Mouse (Mus musculus) gastrocnemius, postnatal 36 days (tissue): ENCODE results near the gene Rap1gap2. TPM values are rescaled to one million over a fixed set of nuclear protein-coding genes. Genes with fewer than 3 reads are reported as not detected.
A peak's percentile ranks its signal among the peaks of the same experiment; 100 is the strongest.
"Not testable (repeated sequence)": the region's sequence is repeated elsewhere in the genome, so short reads cannot be mapped to it uniquely, and the experiment has no call there.

Source experiments
- DNase-seq, 2 experiments: peaks; one replicate each; pipeline ENCODE4 v3.0.0; 2022
- intact Hi-C: fragments of 180-260 bp; cut with DNase I; formaldehyde crosslinking; loops from one replicate; pipeline ENCODE4 v1.15.1; 2025
- total RNA-seq, 2 experiments: library from RNA; stranded (reverse); gene quantifications; 2 replicates each; pipeline ENCODE4 v1.2.3; 2021

Gene Rap1gap2
- total RNA-seq, 2 experiments from 2014 or later = 9.7 to 12.4 TPM

GRCm38 (mm10) chr11:74582464-74582863 is 28.3 kb downstream of the Rap1gap2 start:
- DNase-seq = no peak
- intact Hi-C loops = no loop called here

GRCm38 (mm10) chr11:74581333-74581732 is 29.4 kb downstream of the Rap1gap2 start:
- DNase-seq, intact Hi-C loops: not testable (repeated sequence)

- no peak for DNase-seq
- intact Hi-C loops = no loop called here
Observed at GRCm38 (mm10) chr11:74577068-74577467, 33.6 kb downstream of the Rap1gap2 start.

GRCm38 (mm10) chr11:74575940-74576339 is 34.8 kb downstream of the Rap1gap2 start:
- DNase-seq = no peak
- intact Hi-C loops = no loop called here

- intact Hi-C loops = no loop called here
- DNase-seq = no peak
Observed at GRCm38 (mm10) chr11:74574768-74575434, 35.8 kb downstream of the Rap1gap2 start.

- DNase-seq = peak in 1 of 2 experiments; percentile 17
Observed at GRCm38 (mm10) chr11:74572459-74573061, 38.2 kb downstream of the Rap1gap2 start.

GRCm38 (mm10) chr11:74569735-74570134 is 41.0 kb downstream of the Rap1gap2 start:
- intact Hi-C loops = no loop called here
- DNase-seq = no peak

More at GRCm38 (mm10) chr11:74572459-74573061, 38.2 kb downstream of the Rap1gap2 start:
- intact Hi-C loops = no loop called here

- intact Hi-C loops = no loop called here
- DNase-seq = no peak
Observed at GRCm38 (mm10) chr11:74568463-74568862, 42.3 kb downstream of the Rap1gap2 start.

- intact Hi-C loops = no loop called here
Observed at GRCm38 (mm10) chr11:74568004-74568403, 42.7 kb downstream of the Rap1gap2 start.

GRCm38 (mm10) chr11:74566326-74566874 is 44.3 kb downstream of the Rap1gap2 start:
- no peak for DNase-seq
- intact Hi-C loops = no loop called here

More at GRCm38 (mm10) chr11:74568004-74568403, 42.7 kb downstream of the Rap1gap2 start:
- DNase-seq = no peak

GRCm38 (mm10) chr11:74561392-74561791 is 49.3 kb downstream of the Rap1gap2 start:
- intact Hi-C loops = no loop called here
- DNase-seq = no peak

- intact Hi-C loops = no loop called here
Observed at GRCm38 (mm10) chr11:74560600-74561227, 50.0 kb downstream of the Rap1gap2 start.

GRCm38 (mm10) chr11:74559793-74560433 is 50.8 kb downstream of the Rap1gap2 start:
- intact Hi-C loops = no loop called here
- no peak for DNase-seq

More at GRCm38 (mm10) chr11:74560600-74561227, 50.0 kb downstream of the Rap1gap2 start:
- DNase-seq = no peak

GRCm38 (mm10) chr11:74558933-74559332 is 51.8 kb downstream of the Rap1gap2 start:
- intact Hi-C loops = no loop called here
- DNase-seq = no peak

- intact Hi-C loops = no loop called here
- DNase-seq = no peak
Observed at GRCm38 (mm10) chr11:74557456-74558230, 53.1 kb downstream of the Rap1gap2 start.

GRCm38 (mm10) chr11:74555716-74556374 is 54.9 kb downstream of the Rap1gap2 start:
- intact Hi-C loops = no loop called here

GRCm38 (mm10) chr11:74554683-74555341 is 55.9 kb downstream of the Rap1gap2 start:
- intact Hi-C loops = no loop called here
- no peak for DNase-seq

More at GRCm38 (mm10) chr11:74555716-74556374, 54.9 kb downstream of the Rap1gap2 start:
- DNase-seq = peak; percentile 21 to 22

- intact Hi-C loops = no loop called here
- DNase-seq = no peak
Observed at GRCm38 (mm10) chr11:74551568-74551967, 59.1 kb downstream of the Rap1gap2 start.

GRCm38 (mm10) chr11:74550615-74551102 is 60.1 kb downstream of the Rap1gap2 start:
- DNase-seq = no peak
- intact Hi-C loops = no loop called here
